Mouse (Mus musculus) layer of hippocampus, postnatal 10 days (tissue): Measurements from ENCODE around the gene Timp1. TPM values are rescaled to one million over a fixed set of nuclear protein-coding genes. Genes with fewer than 3 reads are reported as not detected.

ENCODE experiments used
- DNase-seq, 2 experiments: peaks; one replicate each; pipeline ENCODE4 v3.0.0; 2021; ENCODE audit warnings: low spot score in 2 of 2
- long read RNA-seq: library from polyadenylated mRNA; stranded (forward); transcript quantifications from one replicate; pipeline ENCODE4 v2.0.0, GENCODE M21; 2023
- total RNA-seq, 2 experiments: library from RNA; stranded (reverse); gene quantifications; 2 replicates each; pipeline ENCODE4 v1.2.3; 2021

Gene Timp1
- total RNA-seq = 1 to 10 TPM in 1 of 2 experiments, under 1 TPM in 1; 0.56 to 1.1 TPM
- long read RNA-seq, partial matches to known transcripts = 0 of 1 reads
- long read RNA-seq, other reads (novel, unspliced or antisense) = 1 of 1 reads

DNA sequence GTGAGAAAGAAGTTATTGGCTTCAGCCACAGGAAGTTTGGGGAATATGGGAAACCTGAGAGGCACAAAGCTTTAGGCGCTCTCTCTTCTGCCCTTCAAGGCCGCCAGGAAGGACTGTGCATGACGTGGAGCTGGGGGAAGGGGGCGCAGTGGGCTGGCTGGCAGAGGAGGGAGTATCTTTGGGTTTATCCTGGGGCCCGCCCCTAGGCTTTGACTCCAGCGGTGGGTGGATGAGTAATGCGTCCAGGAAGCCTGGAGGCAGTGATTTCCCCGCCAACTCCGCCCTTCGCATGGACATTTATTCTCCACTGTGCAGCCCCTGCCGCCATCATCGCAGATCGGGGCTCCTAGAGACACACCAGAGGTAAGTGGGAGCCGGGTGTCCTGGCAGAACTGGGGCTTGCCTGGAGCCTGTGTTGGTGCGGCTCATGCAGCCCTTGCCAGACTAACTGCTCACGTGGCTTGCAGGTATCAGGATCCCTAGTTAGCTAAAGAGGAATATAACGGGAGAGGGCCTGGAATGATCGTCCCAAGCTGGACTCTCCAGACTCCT is at the start of gene Timp1:
TSS of gene Timp1 (plus strand) at position 205 of the 552 bp plus-strand sequence.
- DNase-seq = no peak

DNA sequence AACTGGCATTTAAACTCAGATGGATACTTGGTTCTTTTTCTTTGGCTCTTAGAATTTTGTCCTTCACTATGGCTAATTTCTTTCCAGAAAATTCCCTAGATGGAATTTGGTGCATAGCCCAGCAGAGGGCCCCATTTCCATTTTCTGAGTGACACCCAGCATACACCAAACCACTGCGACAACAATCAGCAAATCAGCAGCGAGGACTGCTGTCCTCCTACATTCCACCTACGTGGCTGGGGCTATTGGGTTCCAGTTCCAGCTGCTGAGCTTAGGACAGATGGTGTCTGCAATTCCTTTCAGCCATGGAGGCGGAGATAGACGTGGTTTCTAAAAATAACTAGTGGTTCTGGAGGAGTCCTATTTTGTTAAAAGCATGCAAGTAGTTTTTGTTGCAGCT is 41.0 kb upstream of the Timp1 start:
- peak; percentile 37 to 47 for DNase-seq

GRCm38 (mm10) chrX:20847232-20847631 is 22.7 kb upstream of the Timp1 start:
- DNase-seq = no peak

- no peak for DNase-seq
Observed at GRCm38 (mm10) chrX:20847816-20848215, 22.1 kb upstream of the Timp1 start.

- peak; percentile 82 to 86 for DNase-seq
Observed at GRCm38 (mm10) chrX:20848256-20848984, 21.5 kb upstream of the Timp1 start.

DNA sequence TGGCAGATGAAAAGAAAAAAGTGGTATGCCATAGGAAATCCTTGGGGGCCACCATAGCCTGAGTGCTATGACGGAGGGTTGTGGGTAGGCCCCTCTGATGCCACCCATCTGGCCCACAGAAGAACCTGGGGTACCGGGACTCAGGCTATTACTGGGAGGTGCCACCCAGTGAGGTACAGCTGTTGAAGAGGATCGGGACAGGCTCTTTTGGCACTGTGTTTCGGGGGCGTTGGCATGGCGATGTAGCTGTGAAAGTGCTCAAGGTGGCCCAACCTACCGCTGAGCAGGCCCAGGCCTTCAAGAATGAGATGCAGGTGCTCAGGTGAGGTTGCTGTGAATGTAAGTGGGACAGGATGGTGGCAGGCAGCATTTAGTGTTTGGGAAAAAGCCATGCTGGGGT is 16.2 kb upstream of the Timp1 start:
- DNase-seq = no peak

DNA sequence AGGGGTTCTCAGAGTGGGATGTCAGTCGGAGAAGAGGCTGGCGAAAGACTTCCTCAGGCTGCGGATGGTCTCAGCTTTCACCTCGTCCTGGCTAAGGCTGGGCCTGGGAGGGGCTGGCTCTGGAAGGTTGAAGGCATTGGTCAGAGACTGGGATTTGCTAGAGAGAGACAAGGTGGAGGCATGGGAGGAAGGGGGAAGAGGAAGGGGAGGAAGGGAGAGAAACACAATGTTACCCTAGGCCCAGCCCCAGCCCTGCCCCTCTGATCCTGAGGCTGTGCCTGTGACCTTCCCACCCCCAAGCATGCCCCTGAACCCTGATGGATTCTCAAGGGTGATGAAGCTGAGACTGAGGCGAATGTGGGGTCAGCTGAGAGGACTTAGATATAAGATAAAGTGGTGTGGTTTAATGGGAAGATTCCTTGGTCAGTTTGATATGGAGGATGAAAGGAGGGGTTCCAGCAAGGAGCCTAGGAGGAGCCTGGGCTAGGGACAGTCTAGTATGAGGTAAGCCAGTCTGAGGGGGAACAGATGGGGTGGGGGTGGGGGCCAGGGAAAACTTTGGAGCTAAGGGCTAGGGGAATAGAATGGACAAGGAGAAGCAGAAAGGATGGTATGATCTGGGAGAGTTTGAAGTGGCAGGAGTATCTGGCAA is 8.4 kb upstream of the Timp1 start:
- no peak for DNase-seq

- DNase-seq = no peak
Observed at GRCm38 (mm10) chrX:20862105-20863065, 7.6 kb upstream of the Timp1 start.

DNA sequence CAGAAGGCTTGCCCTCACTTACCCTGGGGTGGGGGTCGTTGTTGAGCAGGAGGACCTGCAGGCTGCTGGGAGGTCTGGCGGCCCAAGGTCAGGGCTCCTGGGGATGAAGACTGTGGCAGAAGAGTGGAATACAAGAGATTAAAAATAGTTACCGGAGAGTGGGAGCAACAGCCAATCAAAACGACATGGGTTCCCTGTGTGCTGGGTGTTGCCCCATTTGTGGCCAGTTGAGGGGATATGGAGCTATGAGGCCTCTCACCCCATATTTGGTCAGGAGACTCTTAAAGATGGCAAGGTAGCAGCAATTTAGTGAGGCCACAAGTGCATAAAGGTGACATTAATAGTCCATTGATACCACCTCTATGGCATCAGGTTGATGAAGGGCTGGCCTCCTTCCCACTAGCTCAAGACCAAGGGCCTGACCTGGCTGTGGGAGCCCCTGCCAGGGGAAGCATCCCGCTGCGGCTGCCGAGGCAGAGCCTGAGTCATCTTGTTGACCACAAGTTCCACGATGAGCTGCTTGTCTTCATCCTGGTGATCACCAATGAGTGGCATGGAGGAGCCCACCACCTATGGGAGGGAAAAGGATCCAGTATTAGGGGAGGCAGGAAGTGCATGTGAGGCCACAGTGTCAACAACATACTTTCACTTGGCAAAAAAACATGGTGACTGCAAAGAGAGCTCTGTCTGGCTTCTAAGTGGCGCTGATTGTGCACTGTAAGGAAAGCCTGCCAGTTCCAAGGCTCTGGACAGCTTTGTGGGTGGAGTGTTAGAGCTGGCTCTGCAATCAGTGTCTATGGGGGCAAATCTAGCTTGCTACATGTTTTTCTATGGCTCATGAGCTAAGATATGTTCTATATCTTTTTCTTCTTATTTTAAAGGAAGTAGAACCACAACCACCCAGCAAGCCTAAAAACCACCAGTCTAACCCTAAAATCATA is 6.5 kb upstream of the Timp1 start:
- no peak for DNase-seq

GRCm38 (mm10) chrX:20868091-20868490 is 1.9 kb upstream of the Timp1 start:
- no peak for DNase-seq

GRCm38 (mm10) chrX:20869203-20869602 is 763 bp upstream of the Timp1 start:
- DNase-seq = no peak

DNA sequence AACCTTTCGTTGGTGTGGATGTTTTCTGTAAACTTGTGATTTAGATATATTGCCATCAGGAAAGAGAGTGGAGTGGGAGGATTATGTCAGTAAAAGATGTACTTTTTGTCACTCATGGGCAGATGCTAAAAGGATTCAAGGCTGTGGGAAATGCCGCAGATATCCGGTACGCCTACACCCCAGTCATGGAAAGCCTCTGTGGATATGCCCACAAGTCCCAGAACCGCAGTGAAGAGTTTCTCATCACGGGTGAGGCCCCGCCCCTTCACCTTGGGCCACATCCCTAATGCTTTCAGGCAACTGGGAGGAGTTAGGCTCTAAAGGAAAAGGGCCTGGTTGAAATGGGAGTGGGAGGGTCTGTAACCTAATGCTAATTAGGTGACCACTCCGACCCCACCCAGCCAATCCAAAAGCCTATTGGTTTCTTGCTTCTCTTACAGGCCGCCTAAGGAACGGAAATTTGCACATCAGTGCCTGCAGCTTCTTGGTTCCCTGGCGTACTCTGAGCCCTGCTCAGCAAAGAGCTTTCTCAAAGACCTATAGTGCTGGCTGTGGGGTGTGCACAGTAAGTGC is 3.0 kb downstream of the Timp1 start:
- DNase-seq = no peak

DNA sequence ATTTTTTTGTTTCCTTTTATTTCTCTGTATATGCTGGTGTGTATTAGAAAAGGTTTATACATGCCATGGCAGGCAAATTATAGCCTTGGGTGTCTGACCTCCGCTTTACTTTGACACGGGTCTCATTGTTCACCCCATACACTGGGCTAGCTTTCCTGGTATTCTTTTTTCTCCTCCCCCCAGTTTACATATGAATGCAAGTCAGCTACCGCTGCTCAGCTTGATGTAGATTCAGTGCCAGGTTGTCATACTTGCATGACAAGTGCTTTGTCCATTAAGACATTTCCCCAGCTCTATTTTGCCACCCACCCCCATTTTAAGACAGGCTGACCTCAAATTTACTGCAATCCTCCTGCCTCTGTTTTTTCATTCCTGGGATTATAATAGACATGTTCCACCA is 5.3 kb downstream of the Timp1 start:
- no peak for DNase-seq

GRCm38 (mm10) chrX:20910074-20910473 is 40.1 kb downstream of the Timp1 start:
- no peak for DNase-seq

DNA sequence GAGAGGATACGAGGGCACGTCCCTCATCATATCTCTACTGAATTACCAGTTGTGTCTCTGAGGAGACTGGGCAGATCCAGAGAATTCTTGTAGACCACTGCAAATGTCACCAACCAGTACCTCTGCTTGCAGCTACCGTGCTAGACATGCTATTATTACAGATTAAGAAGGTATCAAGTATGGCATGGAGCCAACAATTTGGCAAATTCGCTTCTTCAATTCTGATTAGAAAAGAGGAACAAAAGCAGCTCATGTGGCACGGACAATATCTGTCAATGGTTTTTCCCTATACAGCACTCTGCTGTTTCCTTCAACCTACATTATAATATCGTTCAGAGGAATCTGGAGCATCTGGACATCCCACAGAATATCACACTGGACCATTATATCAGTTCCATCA is 43.8 kb downstream of the Timp1 start:
- DNase-seq = no peak

DNA sequence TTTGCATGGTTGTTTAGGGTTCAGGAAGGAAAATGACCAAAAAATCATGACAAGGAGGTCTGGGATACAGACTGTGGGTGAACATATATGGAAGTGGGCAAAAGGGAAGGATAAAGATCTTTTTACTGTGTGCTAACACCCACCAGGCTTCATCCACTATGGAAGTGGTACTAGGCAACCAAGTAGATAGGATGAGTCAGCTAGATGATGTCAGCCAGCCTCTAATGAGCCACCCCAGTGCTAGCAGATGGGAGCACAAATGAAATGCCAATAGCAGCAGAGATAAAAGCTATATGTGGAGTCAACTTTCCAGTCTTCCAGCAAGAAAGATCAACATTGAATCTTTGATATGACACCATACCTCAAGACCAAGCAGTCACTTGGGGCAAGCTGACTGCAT is 45.1 kb downstream of the Timp1 start:
- no peak for DNase-seq

DNA sequence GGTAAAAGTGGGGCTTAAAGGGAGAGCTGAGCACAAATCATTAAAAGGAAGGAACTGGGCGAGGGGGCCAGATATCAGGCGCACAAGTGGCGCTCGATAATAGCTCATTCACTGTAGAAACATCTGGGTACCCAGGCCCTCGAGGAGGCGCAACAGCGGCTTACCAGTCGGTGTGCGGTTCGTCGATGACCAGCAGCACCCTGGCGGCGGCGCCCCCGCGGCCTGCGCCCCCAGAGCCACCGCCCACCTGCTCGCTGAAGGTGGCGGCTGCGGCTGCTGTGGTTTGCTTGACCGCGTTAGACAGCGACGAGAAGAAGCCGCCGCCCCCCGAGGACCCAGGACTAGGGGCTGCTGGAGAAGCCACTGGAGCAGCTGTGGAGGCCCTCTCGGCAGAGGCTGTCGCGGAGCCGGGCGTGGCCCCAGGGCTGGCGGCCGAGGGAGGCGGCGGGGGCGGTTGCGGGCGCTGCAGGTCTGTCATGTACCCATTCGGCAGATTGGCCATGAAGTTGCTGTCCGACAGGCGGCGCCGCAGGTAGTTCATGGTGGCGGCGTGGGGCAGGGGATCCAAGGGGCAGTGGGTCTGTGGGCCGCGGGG is 50.4 kb downstream of the Timp1 start:
- peak; percentile 11 to 29 for DNase-seq

- DNase-seq = peak; percentile 74 to 82
Observed at GRCm38 (mm10) chrX:20920844-20921364, 50.9 kb downstream of the Timp1 start, which contains the start of gene Syn1. TSS of gene Syn1 (minus strand) at chrX:20921004.

- DNase-seq = no peak
Observed at GRCm38 (mm10) chrX:20921366-20921765, 51.4 kb downstream of the Timp1 start.
